Mouse (Mus musculus) forebrain, embryonic 13.5 days (tissue): ENCODE data around the gene 2810408A11Rik. TPM values are rescaled to one million over a fixed set of nuclear protein-coding genes. Genes with fewer than 3 reads are reported as not detected.

Experiments used
- ATAC-seq: fragments of 200-750 bp; cut with Nextera tagmentation; 2 replicates; pipeline ENCODE4 v1.8.0; 2017
- H3K27ac ChIP-seq: fragments of 300-500 bp; sonication (generic); 2 replicates; pipeline ENCODE4 v1.5.1; 2015; ENCODE audit warnings: inconsistent platforms, mild to moderate bottlenecking, moderate library complexity
- H3K27me3 ChIP-seq: fragments of 300-500 bp; sonication (generic); 2 replicates; pipeline ENCODE4 v1.6.1; 2015; ENCODE audit warnings: mild to moderate bottlenecking, inconsistent platforms
- H3K36me3 ChIP-seq: fragments of 300-500 bp; sonication (generic); 2 replicates; pipeline ENCODE4 v1.6.1; 2015; ENCODE audit warnings: mild to moderate bottlenecking, inconsistent platforms; ENCODE audit not compliant: poor library complexity, severe bottlenecking
- H3K4me1 ChIP-seq: fragments of 300-500 bp; sonication (generic); 2 replicates; pipeline ENCODE4 v1.6.1; 2015; ENCODE audit warnings: inconsistent platforms
- H3K4me2 ChIP-seq: fragments of 300-500 bp; sonication (generic); 2 replicates; pipeline ENCODE4 v1.6.1; 2015; ENCODE audit warnings: inconsistent platforms, mild to moderate bottlenecking, moderate library complexity
- H3K4me3 ChIP-seq: fragments of 300-500 bp; sonication (generic); 2 replicates; pipeline ENCODE4 v1.5.1; 2015; ENCODE audit warnings: mild to moderate bottlenecking, inconsistent platforms
- H3K9ac ChIP-seq: fragments of 300-500 bp; sonication (generic); 2 replicates; pipeline ENCODE4 v1.6.1; 2015; ENCODE audit warnings: mild to moderate bottlenecking, inconsistent platforms
- H3K9me3 ChIP-seq: fragments of 300-500 bp; sonication (generic); replicated peaks from 2 replicates; pipeline ENCODE4 v1.6.1; 2016; ENCODE audit warnings: inconsistent platforms
- WGBS: fragments of 180-500 bp; shearing (Covaris S2); methylation state at CpG from one replicate; pipeline ENCODE4 v1.1.7; 2015; 5-methylcytosine and 5-hydroxymethylcytosine counted together
- microRNA-seq: library from miRNA; unstranded; fragments of <30 nt; microRNA quantifications from one replicate; pipeline ENCODE4, GENCODE M21; 2016
- polyA plus RNA-seq: library from polyadenylated mRNA; unstranded; fragments of >200 nt; fragmentation: Nextera tagmentation; extraction: Ambion mirVana; gene quantifications from 2 replicates; pipeline ENCODE4 v1.2.1, GENCODE M21; 2015

Gene 2810408A11Rik
- polyA plus RNA-seq, 1 experiment from 2014 or later, result 19.1 TPM

- Histone ChIP-seq H3K4me1 (peaks cover 24% of the 10 kb centered on the region), H3K4me2 (no peak overlapping the region), H3K27ac (no peak overlapping the region), H3K9me3 (no peaks in the 10 kb centered on the region), H3K27me3 (no peaks in the 10 kb centered on the region), H3K36me3 (peaks cover 43% of the 10 kb centered on the region), H3K9ac (no peak overlapping the region), H3K4me3 (no peak overlapping the region)
- ATAC-seq, result no peak
- 73% methylated on average over 8 of the region's 8 CpGs for WGBS
Measured at GRCm38 (mm10) chr11:69850754-69851153, 50.0 kb downstream of the 2810408A11Rik start.

GRCm38 (mm10) chr11:69849884-69850283, 50.9 kb downstream of the 2810408A11Rik start:
- WGBS, result 93% methylated on average over 15 of the region's 15 CpGs
- no peak overlapping the region for H3K4me2 ChIP-seq
- ATAC-seq, result no peak

GRCm38 (mm10) chr11:69849128-69849527, 51.7 kb downstream of the 2810408A11Rik start:
- Histone ChIP-seq H3K9me3 (no peaks in the 10 kb centered on the region), H3K27ac (peak overlapping the region; percentile 14), H3K4me3 (no peak overlapping the region), H3K9ac (no peak overlapping the region), H3K4me1 (peaks cover 31% of the 10 kb centered on the region), H3K4me2 (no peak overlapping the region), H3K27me3 (no peaks in the 10 kb centered on the region), H3K36me3 (peaks cover 43% of the 10 kb centered on the region)
- no peak for ATAC-seq
- 91% methylated on average over 9 of the region's 9 CpGs for WGBS

More at GRCm38 (mm10) chr11:69849884-69850283, 50.9 kb downstream of the 2810408A11Rik start:
- Histone ChIP-seq H3K27ac (peak overlapping the region; percentile 14; the same call in 1 of the 2 replicates), H3K36me3 (peaks cover 43% of the 10 kb centered on the region), H3K27me3 (no peaks in the 10 kb centered on the region), H3K9ac (no peak overlapping the region), H3K4me1 (peaks cover 31% of the 10 kb centered on the region), H3K4me3 (no peak overlapping the region), H3K9me3 (no peaks in the 10 kb centered on the region)

GRCm38 (mm10) chr11:69848021-69848420, 52.8 kb downstream of the 2810408A11Rik start:
- Histone ChIP-seq H3K36me3 (peaks cover 43% of the 10 kb centered on the region), H3K9ac (0 out of 2 replicates have a peak overlapping the region, but pooled peaks have one; percentile 84), H3K9me3 (no peaks in the 10 kb centered on the region), H3K27me3 (no peaks in the 10 kb centered on the region), H3K4me1 (peaks cover 31% of the 10 kb centered on the region), H3K4me3 (peak overlapping the region; percentile 73), H3K27ac (no peak overlapping the region), H3K4me2 (peak overlapping the region; percentile 72)
- WGBS, result 95% methylated on average over 6 of the region's 6 CpGs
- no peak for ATAC-seq

Small RNA genes lying within 50 kb of the gene (microRNA-seq; reads per million reads assigned to microRNA genes)
- gene Mir6924, result not detected

Other genes starting within 250 kb of the 2810408A11Rik start
- not detected in 2 replicates for gene Sox15, start 245.7 kb downstream of the 2810408A11Rik start, polyA plus RNA-seq
- gene Mpdu1, start 238.3 kb downstream of the 2810408A11Rik start, polyA plus RNA-seq, result 89.4 and 95.2 TPM in 2 replicates
- gene Cd68, start 234.8 kb downstream of the 2810408A11Rik start, polyA plus RNA-seq, result 4.4 and 5.2 TPM in 2 replicates
- 654 and 701 TPM in 2 replicates for gene Eif4a1, start 228.6 kb downstream of the 2810408A11Rik start, polyA plus RNA-seq
- 93.7 and 99.6 TPM in 2 replicates for gene Senp3, start 218.9 kb downstream of the 2810408A11Rik start, polyA plus RNA-seq
- 0.15 and 0.43 TPM in 2 replicates for gene Tnfsf13, start 215.2 kb downstream of the 2810408A11Rik start, polyA plus RNA-seq
- 1.00 and 1.1 TPM in 2 replicates for gene Tnfsf12, start 205.1 kb downstream of the 2810408A11Rik start, polyA plus RNA-seq
- 0.45 and 0.87 TPM in 2 replicates for gene Tnfsfm13, start 204.9 kb downstream of the 2810408A11Rik start, polyA plus RNA-seq
- 23.2 and 24.1 TPM in 2 replicates for gene Polr2a, start 142.3 kb downstream of the 2810408A11Rik start, polyA plus RNA-seq
- gene Slc35g3, start 139.0 kb downstream of the 2810408A11Rik start, polyA plus RNA-seq, result 0.26 and 0.58 TPM in 2 replicates
- 1.6 and 1.8 TPM in 2 replicates for gene Zbtb4, start 135.1 kb downstream of the 2810408A11Rik start, polyA plus RNA-seq
- 1.5 TPM in 2 replicates for gene Chrnb1, start 105.0 kb downstream of the 2810408A11Rik start, polyA plus RNA-seq
- 3.3 and 3.8 TPM in 2 replicates for gene Fgf11, start 99.1 kb downstream of the 2810408A11Rik start, polyA plus RNA-seq
- 0.39 and 1.00 TPM in 2 replicates for gene Tmem102, start 95.4 kb downstream of the 2810408A11Rik start, polyA plus RNA-seq
- not detected in 2 replicates for gene Gm39566, start 85.7 kb downstream of the 2810408A11Rik start, polyA plus RNA-seq
- gene Spem2, start 82.5 kb downstream of the 2810408A11Rik start, polyA plus RNA-seq, result not detected in 2 replicates
- gene Spem1, start 78.8 kb downstream of the 2810408A11Rik start, polyA plus RNA-seq, result 0.37 and 0.52 TPM in 2 replicates
- 16.6 and 17.0 TPM in 2 replicates for gene Nlgn2, start 63.2 kb downstream of the 2810408A11Rik start, polyA plus RNA-seq
- gene Tmem256, start 62.5 kb downstream of the 2810408A11Rik start, polyA plus RNA-seq, result 340 and 360 TPM in 2 replicates
- 44.1 and 45.4 TPM in 2 replicates for gene Plscr3, start 54.6 kb downstream of the 2810408A11Rik start, polyA plus RNA-seq
- gene Tnk1, start 42.3 kb downstream of the 2810408A11Rik start, polyA plus RNA-seq, result 0.09 and 0.20 TPM in 2 replicates
- gene Tmem95, start 23.0 kb downstream of the 2810408A11Rik start, polyA plus RNA-seq, result not detected in 2 replicates
- gene Kctd11, start 19.6 kb downstream of the 2810408A11Rik start, polyA plus RNA-seq, result 1.3 and 1.4 TPM in 2 replicates
- 0.28 and 0.34 TPM in 2 replicates for gene Acap1, start 5.4 kb downstream of the 2810408A11Rik start, polyA plus RNA-seq
- gene Neurl4, start 85 bp upstream of the 2810408A11Rik start, polyA plus RNA-seq, result 15.5 and 20.2 TPM in 2 replicates
- gene Gps2, start 12.9 kb upstream of the 2810408A11Rik start, polyA plus RNA-seq, result 90.1 and 93.2 TPM in 2 replicates
- gene Eif5a, start 21.0 kb upstream of the 2810408A11Rik start, polyA plus RNA-seq, result 1,467 and 1,510 TPM in 2 replicates
- gene Ybx2, start 34.8 kb upstream of the 2810408A11Rik start, polyA plus RNA-seq, result 4.5 and 6.0 TPM in 2 replicates
- 9.3 and 12.6 TPM in 2 replicates for gene Slc2a4, start 47.2 kb upstream of the 2810408A11Rik start, polyA plus RNA-seq
- 0.59 and 1.4 TPM in 2 replicates for gene Cldn7, start 63.8 kb upstream of the 2810408A11Rik start, polyA plus RNA-seq
- 21.1 and 24.3 TPM in 2 replicates for gene Ctdnep1, start 80.2 kb upstream of the 2810408A11Rik start, polyA plus RNA-seq
- gene Elp5, start 81.5 kb upstream of the 2810408A11Rik start, polyA plus RNA-seq, result 157 and 164 TPM in 2 replicates
- gene Gabarap, start 90.2 kb upstream of the 2810408A11Rik start, polyA plus RNA-seq, result 598 and 670 TPM in 2 replicates
- 78.5 and 79.9 TPM in 2 replicates for gene Phf23, start 94.8 kb upstream of the 2810408A11Rik start, polyA plus RNA-seq
- 31.8 and 35.4 TPM in 2 replicates for gene Dvl2, start 99.6 kb upstream of the 2810408A11Rik start, polyA plus RNA-seq
- 48.7 and 51.3 TPM in 2 replicates for gene Acadvl, start 114.4 kb upstream of the 2810408A11Rik start, polyA plus RNA-seq
- gene Dlg4, start 116.0 kb upstream of the 2810408A11Rik start, polyA plus RNA-seq, result 26.2 and 31.1 TPM in 2 replicates
- gene Asgr1, start 153.1 kb upstream of the 2810408A11Rik start, polyA plus RNA-seq, result 0.37 and 0.59 TPM in 2 replicates
- not detected in 2 replicates for gene Asgr2, start 191.7 kb upstream of the 2810408A11Rik start, polyA plus RNA-seq
- 0.32 TPM in 1 of 2 replicates, not detected in the other for gene Mgl2, start 229.3 kb upstream of the 2810408A11Rik start, polyA plus RNA-seq